Mouse (Mus musculus) right cerebral cortex, adult 2 months (tissue): ENCODE results near the gene Frmd4a.
A peak's percentile ranks its signal among the peaks of the same experiment; 100 is the strongest.
"Not testable (repeated sequence)": the region's sequence is repeated elsewhere in the genome, so short reads cannot be mapped to it uniquely, and the experiment has no call there.

Source experiments
- DNase-seq, 2 experiments: peaks; one replicate each; pipeline ENCODE4 v3.0.0; 2021 to 2022; ENCODE audit warnings: low spot score in 2 of 2

The Frmd4a gene

DNA sequence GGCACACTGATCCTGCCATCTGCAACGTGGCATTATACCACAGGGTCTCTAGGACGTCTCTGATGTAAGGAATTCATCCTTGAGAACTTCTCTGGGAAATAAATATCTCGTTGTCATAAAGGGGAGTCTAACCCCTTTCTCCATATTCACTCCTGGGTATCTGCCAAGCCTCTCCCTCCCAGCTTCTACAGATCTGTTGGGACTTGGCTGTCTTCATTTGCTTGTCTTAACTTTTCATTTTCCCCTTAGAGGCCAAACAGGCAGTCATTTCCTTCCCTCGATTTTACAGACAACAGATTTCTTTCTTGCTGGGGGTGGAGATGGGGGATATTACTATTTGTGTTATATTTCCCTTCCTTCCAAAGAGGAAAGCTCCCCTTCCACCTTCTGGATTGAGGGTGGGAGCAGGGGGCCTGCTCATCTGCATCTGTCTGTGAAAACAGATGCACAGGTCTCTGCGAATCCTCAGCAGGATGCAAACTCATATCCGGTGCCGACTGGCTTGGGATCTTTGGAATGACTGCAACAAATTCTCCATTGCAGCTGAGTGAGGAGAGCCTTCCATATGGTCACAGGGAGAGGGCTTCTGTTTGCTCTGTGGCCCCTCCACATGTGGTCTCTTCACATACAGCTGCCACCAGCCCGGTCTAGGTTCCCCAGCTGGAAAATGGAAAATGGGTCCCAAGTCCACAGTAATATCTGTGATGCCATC, 562.0 kb downstream of the Frmd4a start:
- no peak for DNase-seq

DNA sequence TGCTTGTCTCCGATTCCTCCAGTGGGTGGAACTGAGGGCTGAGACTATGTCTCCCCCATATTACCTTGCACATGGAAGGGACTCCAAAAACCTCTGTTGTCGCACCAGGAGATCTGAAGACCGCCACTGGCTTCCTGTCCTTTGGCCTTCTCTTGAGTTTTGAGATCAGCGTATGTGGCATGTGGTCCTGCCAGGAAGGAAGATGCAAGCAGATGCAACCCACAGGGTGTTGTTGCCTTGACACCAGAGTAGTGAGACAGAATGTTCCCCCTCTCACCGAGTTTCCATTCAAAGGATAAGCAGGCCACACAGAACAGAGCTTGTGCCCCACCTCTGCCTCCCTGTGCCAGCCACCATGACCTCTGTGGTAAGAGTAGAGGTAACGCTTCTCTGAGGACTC, 563.1 kb downstream of the Frmd4a start:
- no peak for DNase-seq

DNA sequence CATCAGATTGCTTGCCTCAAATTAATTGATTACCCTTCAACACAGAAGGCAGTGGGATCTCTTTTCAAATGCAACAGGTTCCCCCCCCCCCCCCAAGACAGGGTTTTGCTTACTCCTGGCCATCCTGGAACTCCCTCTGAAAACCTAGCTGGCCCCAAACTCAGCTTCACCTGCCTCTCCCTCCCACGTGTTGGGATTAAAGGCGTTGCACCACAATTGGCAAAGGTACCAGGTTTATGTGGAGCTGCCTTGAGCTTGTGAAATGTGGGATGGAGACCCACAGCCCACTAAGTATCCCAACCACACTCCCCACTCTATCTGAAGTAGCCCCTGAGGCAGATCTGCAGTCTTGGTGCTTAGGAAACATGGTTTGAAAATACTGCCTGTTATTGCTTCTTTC, 565.4 kb downstream of the Frmd4a start:
- no peak for DNase-seq

DNA sequence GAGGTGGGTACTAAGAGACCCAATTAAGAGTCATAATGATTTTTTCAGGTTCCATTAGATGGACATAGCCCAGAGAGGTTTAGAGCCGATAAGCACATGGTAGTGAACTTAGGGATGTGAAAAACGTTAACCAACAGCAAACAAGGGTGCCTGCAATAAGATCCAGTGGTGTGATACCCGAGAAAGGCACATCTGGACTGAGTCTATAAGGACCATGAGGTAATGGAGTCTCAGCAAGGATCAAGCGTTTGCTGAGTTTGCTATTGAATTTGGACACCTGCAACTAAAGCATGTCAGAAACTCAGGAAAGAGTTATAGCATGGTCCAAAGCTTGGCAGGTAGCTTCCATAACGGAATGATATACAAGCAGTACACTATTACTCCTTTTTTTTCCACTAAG, 566.7 kb downstream of the Frmd4a start:
- DNase-seq, result no peak

DNA sequence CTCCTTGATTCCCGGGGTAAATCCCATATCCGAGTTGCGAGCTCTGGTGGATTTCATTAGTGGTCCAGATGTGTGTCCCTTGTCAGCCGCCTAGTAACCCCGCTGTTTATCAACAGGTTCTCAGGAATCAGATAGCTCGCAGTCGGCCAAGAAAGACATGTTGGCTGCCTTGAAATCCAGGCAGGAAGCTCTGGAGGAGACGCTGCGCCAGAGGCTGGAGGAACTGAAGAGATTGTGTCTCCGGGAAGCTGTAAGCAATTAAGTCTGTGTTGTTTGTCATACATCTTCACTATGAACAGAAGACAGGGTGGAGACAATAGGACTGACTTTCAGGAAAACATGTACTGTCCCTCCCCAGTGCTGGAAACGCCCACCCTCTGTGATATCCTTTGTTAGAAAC, 568.7 kb downstream of the Frmd4a start:
- no peak for DNase-seq

DNA sequence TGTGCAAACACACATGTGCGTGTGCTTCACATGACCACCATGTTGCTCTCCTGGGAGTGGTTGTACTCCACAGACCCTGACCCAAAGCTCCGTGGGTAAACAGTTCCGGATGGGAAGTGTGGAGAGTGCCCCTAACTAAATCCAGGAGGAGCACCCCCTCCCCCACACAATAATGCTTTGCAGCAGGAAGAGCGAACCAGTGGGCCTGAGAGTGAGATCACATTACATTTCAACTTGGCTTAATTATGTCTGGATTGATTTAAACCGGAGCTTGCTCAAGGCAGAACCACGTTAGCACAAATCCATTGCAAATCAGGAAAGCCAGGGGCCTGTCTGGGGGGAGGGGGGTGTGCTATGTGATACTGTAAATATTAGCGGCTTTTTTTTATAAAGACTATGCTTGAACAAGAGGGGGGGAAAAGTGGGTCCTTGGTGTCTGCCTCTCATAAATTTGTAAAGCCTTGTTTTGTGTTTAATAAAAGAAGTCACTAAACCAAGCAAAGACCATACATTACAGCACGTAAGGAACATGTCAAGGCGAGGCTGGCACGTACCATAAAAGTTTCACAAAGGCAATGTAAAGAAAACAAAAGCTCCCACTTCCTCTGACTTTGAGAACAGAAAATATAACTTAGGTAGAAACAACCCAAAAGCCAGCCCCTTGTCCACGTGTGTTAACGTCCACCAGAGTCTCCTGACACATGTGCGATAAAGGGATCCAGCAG, 570.3 kb downstream of the Frmd4a start:
- DNase-seq, result no peak

DNA sequence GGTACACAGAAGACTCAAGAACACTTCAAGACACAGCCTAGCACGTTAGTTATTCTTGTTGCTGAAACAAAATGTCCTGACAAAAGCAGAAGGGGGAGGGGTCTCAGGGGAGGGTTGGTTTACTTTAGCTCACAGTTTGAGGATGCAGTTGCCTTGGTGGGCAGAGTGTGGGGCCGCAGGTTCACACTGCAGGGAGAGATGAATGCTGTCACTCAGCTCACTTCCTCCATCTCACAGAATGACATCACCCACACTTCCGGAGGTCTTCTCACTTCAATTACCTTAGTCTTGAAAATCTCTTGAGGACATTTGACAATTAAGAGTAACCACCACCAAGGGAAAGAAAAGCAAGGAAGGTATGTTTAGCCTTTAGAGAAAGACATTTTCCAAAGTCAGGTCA, 574.1 kb downstream of the Frmd4a start:
- DNase-seq, result no peak

DNA sequence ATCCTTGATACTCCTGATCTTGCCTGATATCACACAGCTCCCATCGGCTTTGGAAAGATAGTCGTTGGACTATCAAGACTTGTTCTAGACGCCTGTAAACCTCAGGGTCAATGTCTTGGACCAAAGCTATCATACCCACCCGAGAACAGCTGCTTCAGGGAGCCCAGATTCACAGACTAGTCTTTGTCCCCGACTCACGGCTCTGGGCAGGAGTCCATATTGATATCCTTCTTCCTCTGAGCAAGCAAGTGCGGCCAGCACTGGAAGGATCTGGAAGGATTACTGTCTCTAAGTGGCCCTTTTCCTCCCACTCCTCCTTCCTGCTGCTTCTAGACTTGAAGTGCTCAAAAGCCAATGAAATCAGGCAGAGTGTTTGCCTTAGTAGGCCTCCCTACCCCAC, 575.1 kb downstream of the Frmd4a start:
- DNase-seq, result no peak

DNA sequence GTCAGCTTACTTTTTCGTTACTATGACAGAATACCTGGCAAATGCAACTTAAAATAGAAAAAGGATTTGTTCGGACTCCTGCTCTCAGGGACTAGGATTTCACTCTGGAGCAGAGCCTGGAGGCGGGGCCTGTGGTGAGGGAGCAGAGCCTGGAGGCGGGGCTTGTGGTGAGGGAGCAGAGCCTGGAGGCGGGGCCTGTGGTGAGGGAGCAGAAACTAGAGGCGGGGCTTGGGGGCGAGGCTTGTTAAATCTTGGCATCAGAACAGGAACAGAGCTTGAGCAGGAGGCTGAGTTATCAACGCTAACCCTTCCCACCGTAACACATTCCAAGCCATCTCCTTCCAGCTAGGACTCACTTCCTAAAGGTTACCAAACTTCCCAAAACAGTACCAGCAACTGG, 575.9 kb downstream of the Frmd4a start:
- no peak for DNase-seq

DNA sequence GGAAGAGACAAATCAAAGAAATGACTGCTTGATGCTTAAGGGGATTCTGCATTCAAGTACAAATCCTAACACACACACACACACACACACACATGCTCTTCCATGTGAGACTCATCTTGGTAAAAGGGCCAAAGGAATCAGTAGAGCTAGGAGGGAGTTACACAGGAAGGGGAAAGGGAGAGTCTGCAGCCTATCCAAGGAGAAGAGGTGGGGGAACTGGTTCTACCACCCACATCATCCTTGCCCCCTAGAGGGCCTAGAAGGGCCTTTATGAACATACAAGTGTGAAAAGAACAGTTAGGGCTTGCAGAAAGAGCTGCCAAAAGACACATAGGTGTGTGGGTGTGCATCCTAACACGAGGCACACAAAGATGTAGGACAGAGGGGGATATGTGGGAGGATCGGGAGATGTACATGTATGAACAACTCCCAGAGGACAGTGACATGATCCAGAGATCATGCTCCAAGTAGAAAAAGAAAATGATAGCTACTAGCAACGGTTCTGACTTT, 576.4 kb downstream of the Frmd4a start:
- DNase-seq, result no peak

DNA sequence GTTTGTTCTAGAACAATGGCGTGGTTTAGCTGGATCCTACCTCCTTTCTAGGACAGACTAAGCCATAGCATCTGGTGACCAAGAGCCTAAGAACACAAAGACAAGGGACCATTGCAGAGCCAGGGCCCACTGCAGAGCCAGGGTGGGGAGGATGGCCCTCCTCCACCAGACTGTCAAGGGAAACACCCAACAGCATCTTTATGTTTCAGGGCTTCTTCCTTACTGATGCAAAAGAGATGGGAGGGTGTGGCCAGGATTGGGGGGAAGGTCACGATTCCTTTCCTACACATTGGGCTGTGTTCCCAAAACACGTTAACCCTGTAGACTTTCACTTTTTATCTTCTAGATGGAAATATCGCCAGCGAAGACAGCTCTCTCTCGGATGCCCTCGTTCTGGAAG, 579.5 kb downstream of the Frmd4a start:
- DNase-seq, result no peak

DNA sequence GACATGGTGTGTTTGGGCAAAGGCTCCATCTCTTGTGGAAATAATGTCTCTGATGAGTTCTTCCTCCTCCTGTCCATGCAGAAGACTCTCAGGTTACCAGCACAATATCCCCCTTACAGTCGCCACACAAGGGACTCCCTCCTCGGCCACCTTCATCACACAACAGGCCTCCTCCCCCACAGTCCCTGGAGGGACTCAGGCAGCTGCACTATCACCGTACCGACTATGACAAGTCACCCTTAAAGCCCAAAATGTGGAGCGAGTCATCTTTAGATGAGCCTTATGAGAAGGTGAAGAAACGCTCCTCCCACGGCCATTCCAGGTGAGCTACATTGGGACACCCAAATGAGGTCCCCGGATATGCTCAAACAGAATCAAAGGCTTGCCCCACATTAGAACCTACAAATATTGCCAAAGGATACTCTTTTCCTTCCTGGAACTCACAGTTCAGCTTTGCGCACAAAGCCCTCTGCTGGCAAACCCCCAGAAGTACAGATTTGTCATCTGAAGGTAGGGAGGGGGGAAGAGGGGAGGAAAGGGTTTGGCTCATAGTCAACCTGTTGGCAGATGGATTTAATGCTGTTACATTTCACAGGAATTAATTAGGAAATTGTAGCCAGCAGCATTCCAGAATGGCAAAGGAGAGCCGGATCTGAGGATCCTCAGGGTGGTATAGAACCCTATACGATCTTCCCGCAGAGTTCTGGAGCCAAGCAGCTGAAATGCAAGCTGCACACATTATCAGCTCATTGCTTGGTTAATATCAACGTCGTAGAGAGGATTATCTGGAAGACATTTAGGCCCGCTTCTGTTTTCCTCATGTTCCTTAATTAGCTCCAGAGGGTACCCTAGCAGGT, 583.7 kb downstream of the Frmd4a start:
- peak; percentile 58 to 80 for DNase-seq

DNA sequence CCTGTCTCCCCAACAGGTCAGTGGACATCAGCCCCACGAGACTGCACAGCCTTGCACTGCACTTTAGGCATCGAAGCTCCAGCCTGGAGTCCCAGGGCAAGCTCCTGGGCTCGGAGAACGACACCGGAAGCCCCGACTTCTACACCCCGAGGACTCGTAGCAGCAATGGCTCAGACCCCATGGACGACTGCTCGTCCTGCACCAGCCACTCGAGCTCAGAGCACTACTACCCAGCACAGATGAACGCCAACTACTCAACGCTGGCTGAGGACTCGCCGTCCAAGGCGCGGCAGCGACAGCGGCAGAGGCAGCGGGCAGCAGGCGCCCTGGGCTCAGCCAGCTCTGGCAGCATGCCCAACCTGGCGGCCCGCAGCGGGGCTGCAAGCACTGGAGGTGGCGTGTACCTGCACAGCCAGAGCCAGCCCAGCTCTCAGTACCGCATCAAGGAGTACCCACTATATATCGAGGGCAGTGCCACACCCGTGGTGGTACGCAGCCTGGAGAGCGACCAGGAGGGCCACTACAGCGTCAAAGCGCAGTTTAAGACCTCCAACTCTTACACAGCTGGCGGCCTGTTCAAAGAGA, 585.9 kb downstream of the Frmd4a start:
- DNase-seq, result no peak

DNA sequence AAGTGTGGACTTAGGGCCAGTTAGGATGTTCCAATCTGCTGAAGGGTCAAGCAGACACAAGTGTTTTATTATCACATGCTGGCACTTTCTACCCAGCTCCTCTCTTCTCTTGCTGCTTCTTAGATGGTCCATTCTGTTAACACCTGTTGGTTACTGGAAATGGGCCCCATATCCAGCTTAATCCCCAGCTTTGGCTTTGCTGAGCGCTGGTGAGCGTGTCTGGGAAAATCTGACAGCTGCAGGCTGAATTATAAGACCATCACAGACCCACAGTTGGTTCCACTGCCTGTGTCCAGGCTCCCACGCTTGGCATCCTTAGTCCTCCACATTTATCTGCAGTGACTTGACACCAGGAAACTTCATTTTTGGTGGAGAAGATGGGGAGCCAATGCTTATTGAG, 589.0 kb downstream of the Frmd4a start:
- DNase-seq, result no peak

DNA sequence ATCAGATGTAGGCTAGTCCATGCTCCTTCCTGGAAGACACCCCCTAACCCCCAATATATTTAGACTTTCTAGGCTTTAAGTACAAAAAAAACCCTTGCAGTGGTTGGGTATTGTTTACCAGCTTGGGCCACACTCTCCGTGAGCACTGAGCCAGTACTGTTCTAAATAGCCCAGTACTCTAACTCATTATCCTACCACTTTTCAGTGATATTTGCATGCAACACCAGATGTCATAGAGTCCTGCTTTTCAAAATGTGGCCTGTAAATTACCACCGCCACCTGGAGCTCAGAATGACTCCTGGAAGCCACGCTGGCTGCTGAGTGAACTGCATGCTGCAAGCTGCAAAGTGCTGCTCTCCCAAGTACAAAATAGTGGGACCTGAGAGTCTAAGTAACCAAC, 590.7 kb downstream of the Frmd4a start:
- no peak for DNase-seq

DNA sequence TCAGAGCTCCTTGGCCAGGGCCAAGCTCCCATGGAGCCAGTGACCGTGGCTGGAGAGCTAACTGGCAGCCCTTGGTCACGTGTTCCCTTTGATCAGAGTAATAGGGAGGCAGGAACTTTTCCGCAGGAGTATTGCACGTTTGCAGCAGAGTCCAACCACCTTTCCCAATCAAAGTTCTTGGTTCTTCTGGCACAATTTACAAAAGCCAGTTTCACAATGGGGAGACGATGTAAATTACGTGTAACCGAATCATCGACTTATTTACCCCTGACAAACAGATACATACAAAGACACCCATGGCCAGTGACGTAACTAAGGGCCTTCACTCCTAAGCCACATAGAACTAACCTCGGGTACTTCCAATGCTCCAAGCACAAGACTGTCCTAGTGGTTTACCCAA, 591.9 kb downstream of the Frmd4a start:
- no peak for DNase-seq

DNA sequence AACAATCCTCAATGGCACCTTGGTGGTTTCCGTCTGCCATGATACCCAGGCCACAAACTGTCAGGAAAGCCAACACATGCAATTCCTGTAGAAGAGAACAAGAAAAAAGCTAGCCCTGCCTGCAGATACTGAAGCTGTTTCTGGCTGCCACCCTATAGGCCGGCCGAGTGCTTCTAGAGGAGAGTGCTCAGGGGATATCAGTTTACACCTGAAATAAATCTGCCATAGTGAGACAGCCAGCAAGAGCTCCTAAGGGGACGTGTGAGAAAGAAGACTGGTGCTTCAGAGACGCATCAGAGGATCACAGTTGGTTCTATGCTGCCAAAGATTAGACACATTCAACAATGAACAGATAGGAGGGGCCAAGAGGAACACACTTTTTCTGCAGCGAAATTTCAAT, 593.8 kb downstream of the Frmd4a start:
- DNase-seq, result no peak

DNA sequence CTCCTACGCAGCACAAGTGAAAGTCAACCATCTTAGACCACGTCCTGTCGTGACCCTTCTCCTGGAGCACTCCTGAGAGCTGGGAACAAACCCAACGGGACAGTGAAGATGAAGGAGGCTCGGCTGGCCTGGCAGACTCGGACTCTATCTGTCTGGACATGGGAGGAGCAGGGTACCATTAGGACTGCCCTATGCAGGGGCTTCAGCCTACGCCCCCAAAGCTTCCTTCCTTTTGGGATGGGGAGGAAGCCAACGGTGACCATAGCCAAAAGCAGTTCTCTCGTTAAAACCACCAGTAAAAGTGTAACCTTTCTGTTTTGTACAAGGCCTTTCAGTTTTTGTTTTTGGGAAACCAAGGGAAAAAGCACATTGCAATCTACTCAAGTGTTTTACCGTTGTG, 594.2 kb downstream of the Frmd4a start:
- no peak for DNase-seq

DNA sequence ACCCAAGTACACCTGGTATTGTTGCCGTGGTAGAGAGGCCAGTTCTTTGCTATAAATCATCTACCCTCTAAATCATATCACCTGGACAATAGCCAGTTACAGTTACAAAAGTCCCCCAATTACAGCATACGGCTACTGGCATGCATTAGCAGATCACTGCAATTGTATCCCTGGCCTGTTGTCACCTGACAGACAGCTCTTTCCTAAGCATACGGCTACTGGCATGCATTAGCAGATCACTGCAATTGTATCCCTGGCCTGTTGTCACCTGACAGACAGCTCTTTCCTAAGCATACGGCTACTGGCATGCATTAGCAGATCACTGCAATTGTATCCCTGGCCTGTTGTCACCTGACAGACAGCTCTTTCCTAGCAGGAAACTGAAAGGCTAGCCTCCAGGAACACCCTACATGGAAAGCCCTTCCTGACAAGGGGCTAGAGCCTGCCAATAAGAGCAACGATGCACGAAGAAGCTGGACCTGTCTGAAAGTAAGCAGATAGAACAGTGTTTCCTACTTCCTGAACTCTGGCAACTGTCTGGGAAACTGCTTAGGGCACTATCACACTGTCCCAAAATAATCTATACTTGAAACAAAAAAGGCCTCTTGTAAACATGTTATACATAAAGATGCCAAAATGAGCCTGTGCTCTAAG, 596.9 kb downstream of the Frmd4a start:
- not testable (repeated sequence) for DNase-seq

DNA sequence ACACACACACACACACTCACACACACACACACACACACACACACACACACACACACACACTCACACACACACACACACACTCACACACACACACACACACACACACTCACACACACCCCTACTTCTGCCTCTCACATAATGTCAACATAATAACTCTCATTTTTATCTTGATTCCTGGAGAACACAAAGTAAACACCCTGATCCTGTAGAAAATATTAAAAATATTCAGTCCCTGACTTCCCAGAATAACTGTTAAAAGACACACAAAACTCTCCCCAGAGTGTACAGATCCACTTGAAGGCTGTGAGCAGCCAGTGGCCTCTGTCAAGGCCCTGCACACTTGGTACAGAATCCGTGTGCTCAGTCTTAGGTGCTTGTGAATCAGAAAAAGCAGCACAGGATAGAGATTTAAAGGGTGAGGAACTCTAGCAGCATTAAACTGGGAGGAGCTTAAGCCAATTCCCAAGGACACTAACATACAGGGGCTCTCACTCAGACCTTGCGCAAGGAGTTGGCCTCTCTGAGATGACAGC, 597.6 kb downstream of the Frmd4a start:
- no peak for DNase-seq

DNA sequence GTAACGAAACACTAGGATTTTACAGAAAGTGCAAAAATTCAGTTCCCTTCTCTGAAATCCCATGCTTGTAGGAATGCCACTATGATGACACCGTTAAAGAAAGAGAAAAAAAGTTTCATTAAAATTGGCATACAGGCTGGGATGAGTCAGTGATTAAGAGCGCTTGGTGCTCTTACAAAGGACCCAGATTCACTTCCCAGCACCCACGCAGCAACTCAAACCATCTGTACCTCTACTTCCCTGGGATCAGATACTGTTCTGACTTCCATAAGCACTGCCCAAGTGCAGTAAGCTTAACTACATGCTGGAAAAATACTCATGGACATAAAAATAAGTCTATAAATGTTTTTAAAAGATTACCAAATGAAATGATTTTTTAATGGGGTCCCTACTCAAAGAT, 599.5 kb downstream of the Frmd4a start:
- DNase-seq, result peak; percentile 42 to 49
